Mouse (Mus musculus): Measurements from ENCODE around the gene Plcb4.

DNA sequence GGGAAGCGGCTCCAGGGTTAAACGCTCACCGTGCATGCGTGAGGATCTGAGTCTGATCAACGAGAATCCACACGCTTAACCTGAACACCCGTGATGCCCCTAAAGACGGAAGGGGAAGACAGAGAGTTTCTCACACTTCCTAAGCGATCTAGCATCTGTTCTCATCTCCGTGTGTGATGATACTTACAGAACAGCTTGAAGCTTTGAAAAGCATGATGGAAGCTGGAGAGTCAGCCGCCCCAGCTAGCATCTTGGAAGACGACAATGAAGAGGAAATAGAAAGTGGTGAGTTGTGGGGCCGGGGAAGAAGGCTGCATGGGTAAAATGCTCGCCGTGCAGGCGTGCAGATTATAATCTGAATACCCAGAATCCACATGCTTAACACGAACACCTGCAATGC, 299.6 kb downstream of the Plcb4 start:
- no peak for TF ChIP-seq CTCF (IDR thresholded peaks at IDR 0.05; ENCODE audit: borderline replicate concordance, control insufficient read depth, extremely low read depth, insufficient read depth, low read length, poor library complexity)
- TF ChIP-seq POLR2A (IDR thresholded peaks at IDR 0.05; ENCODE audit: control insufficient read depth, extremely low read depth, insufficient read depth, low read length, poor library complexity): no peak

All from thymus, adult 2 months (tissue).